Mouse (Mus musculus): ENCODE data around the gene CN725425.

DNA sequence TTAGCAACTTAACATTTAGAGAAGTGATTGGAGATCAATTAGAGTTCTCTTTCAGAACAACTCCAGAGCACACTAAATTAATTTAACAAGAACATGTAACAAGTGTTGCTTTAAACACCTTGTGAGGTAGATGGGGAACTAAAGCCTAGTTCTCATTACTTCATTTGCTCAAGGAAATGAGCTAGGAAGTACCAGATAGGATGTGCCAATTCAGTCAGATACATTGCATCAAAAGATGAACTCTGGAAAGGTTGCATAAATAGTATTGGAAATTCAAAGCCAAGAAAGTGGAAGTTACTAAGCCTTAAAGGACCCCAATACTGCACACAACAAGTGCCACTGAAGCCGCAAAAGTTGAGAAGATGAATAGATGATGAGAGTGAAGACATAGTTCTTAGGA lies 3.2 kb downstream of the CN725425 start:
- TF ChIP-seq POLR2A (IDR thresholded peaks at IDR 0.05; ENCODE audit: low read depth, low read length) (no peak), CTCF (conservative IDR thresholded peaks at IDR 0.05 in 1 of 2, IDR thresholded peaks at IDR 0.05 in 1 of 2; ENCODE audit: low read depth in 2 of 2, low read length in 2 of 2) (no peak), JUND (conservative IDR thresholded peaks at IDR 0.05; ENCODE audit: low read depth, low read length) (no peak), TBP (conservative IDR thresholded peaks at IDR 0.05; ENCODE audit: low read depth, low read length) (no peak), MXI1 (IDR thresholded peaks at IDR 0.05; ENCODE audit: low read depth, low read length) (no peak), ZKSCAN1 (IDR thresholded peaks at IDR 0.05; ENCODE audit: borderline replicate concordance, low read depth, low read length) (no peak), EP300 (IDR thresholded peaks at IDR 0.05; ENCODE audit: low read length) (no peak), ZC3H11A (IDR thresholded peaks at IDR 0.05; ENCODE audit: low read depth, low read length) (no peak), NRF1 (IDR thresholded peaks at IDR 0.05; ENCODE audit: low read depth, low read length) (no peak)
